Mouse (Mus musculus): Measurements from ENCODE around the gene Sugct. TPM values are rescaled to one million over a fixed set of nuclear protein-coding genes. Genes with fewer than 3 reads are reported as not detected.
"Not testable (repeated sequence)": the region's sequence is repeated elsewhere in the genome, so short reads cannot be mapped to it uniquely, and the experiment has no call there.

Sugct gene
- polyA plus RNA-seq, 1 experiment from 2014 or later = 5.7 TPM

- Histone ChIP-seq H3K4me1 (no peaks in the 10 kb centered on the region), H3K9ac (no peak overlapping the region), H3K27me3 (no peaks in the 10 kb centered on the region), H3K4me3 (no peak overlapping the region), H3K27ac (no peak overlapping the region), H3K4me2 (no peak overlapping the region), H3K9me3 (no peaks in the 10 kb centered on the region), H3K36me3 (no peaks in the 10 kb centered on the region)
- WGBS = 29% methylated on average over 3 of the region's 3 CpGs
- ATAC-seq (ENCODE audit: borderline replicate concordance, extremely low read depth, low FRiP score, low TSS enrichment) = no peak
These were observed 110.0 kb downstream of the Sugct start for GRCm38 (mm10) chr13:17585267-17585913.

- no peak overlapping the region for H3K4me3 ChIP-seq
- no peak overlapping the region for H3K9ac ChIP-seq
- H3K4me2 ChIP-seq = no peak overlapping the region
- no peaks in the 10 kb centered on the region for H3K27me3 ChIP-seq
- no peaks in the 10 kb centered on the region for H3K9me3 ChIP-seq
- no peak overlapping the region for H3K27ac ChIP-seq
- ATAC-seq (ENCODE audit: borderline replicate concordance, extremely low read depth, low FRiP score, low TSS enrichment) = no peak
- H3K36me3 ChIP-seq = no peaks in the 10 kb centered on the region
- H3K4me1 ChIP-seq = no peaks in the 10 kb centered on the region
These were observed 110.5 kb downstream of the Sugct start for GRCm38 (mm10) chr13:17584804-17585203.

DNA sequence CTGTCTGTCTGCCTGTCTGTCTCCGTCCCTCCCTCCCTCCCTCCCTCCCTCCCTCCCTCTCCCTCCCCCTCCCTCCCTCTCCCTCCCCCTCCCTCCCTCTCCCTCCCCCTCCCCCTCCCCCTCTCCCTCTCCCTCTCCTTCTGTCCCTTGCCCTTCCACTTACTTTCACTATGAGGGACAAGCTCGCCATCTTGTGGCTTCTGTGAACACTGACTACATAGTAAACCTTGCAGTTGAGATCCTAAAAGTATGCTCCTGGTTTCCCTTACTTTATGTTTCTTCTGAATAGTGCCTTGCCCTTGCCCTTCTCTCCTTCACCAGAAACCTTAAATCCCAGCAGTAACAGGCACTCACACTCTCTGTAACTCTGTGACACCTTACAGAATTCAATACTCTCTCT lies 113.7 kb downstream of the Sugct start:
- no peaks in the 10 kb centered on the region for H3K36me3 ChIP-seq
- H3K9ac ChIP-seq = no peak overlapping the region
- no peak overlapping the region for H3K4me2 ChIP-seq
- H3K4me3 ChIP-seq = no peak overlapping the region
- ATAC-seq (ENCODE audit: borderline replicate concordance, extremely low read depth, low FRiP score, low TSS enrichment) = no peak
- no peaks in the 10 kb centered on the region for H3K27me3 ChIP-seq
- WGBS = 14% methylated on average over 1 of the region's 2 CpGs
- no peaks in the 10 kb centered on the region for H3K4me1 ChIP-seq
- H3K27ac ChIP-seq = no peak overlapping the region
- no peaks in the 10 kb centered on the region for H3K9me3 ChIP-seq

DNA sequence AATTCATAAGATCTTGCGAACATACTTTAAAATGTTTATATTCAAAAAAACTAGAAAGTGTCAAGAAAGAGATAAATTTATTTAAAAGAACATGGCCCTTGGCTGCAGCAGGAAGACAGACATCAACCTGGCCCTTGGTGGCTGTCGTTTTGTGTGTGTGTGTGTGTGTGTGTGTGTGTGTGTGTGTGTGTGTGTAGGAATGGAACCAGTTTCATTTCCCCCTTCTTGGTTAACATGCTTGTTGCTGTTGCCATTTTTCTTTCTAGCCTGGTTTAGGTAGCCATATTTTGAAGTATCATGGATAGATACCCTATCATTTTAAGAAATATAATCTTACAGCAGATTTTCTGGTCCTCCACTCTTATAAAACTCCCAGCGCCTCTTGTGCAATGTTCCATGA lies 136.0 kb downstream of the Sugct start:
- Histone ChIP-seq H3K36me3 (no peaks in the 10 kb centered on the region), H3K9me3 (no peaks in the 10 kb centered on the region), H3K4me1 (no peaks in the 10 kb centered on the region), H3K4me3 (no peak overlapping the region), H3K4me2 (no peak overlapping the region), H3K27me3 (no peaks in the 10 kb centered on the region), H3K27ac (no peak overlapping the region), H3K9ac (no peak overlapping the region)
- WGBS = 80% methylated on average over 3 of the region's 3 CpGs
- ATAC-seq (ENCODE audit: borderline replicate concordance, extremely low read depth, low FRiP score, low TSS enrichment) = no peak

GRCm38 (mm10) chr13:17536341-17536740 lies 159.0 kb downstream of the Sugct start:
- WGBS = 70% methylated on average over 1 of the region's 1 CpGs
- ATAC-seq (ENCODE audit: borderline replicate concordance, extremely low read depth, low FRiP score, low TSS enrichment) = no peak
- Histone ChIP-seq H3K9me3 (no peaks in the 10 kb centered on the region), H3K4me1 (no peaks in the 10 kb centered on the region), H3K27me3 (no peaks in the 10 kb centered on the region), H3K27ac (no peak overlapping the region), H3K9ac (no peak overlapping the region), H3K4me3 (no peak overlapping the region), H3K4me2 (no peak overlapping the region), H3K36me3 (no peaks in the 10 kb centered on the region)

- WGBS = 44% methylated on average over 4 of the region's 4 CpGs
- no peaks in the 10 kb centered on the region for H3K27me3 ChIP-seq
- H3K27ac ChIP-seq = no peak overlapping the region
- no peak for ATAC-seq (ENCODE audit: borderline replicate concordance, extremely low read depth, low FRiP score, low TSS enrichment)
- no peaks in the 10 kb centered on the region for H3K4me1 ChIP-seq
- no peak overlapping the region for H3K4me3 ChIP-seq
- no peaks in the 10 kb centered on the region for H3K9me3 ChIP-seq
- H3K4me2 ChIP-seq = no peak overlapping the region
- no peaks in the 10 kb centered on the region for H3K36me3 ChIP-seq
- H3K9ac ChIP-seq = no peak overlapping the region
These were observed 160.5 kb downstream of the Sugct start for GRCm38 (mm10) chr13:17534871-17535270.

DNA sequence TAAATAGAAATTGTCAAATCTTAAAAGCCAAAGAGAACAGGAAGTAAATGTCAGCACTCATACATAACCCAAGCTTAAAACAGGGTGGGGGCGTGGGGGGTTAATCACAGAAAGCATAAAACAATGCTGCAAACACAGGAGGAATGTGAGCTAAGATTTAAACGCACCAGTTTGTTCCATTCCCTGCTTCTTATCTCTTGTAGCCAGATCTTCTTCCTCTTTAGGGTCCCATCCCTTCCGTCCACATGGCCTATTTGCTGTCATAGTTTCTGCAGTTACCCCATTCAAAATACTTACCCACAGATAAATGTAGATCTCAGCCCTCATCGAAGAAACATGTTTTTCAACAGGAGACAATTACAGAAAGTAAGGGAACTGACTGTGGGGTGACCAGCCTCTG lies 160.9 kb downstream of the Sugct start:
- Histone ChIP-seq H3K9me3 (no peaks in the 10 kb centered on the region), H3K27ac (no peak overlapping the region), H3K4me2 (no peak overlapping the region), H3K4me1 (no peaks in the 10 kb centered on the region), H3K36me3 (no peaks in the 10 kb centered on the region), H3K27me3 (no peaks in the 10 kb centered on the region), H3K4me3 (no peak overlapping the region), H3K9ac (no peak overlapping the region)
- ATAC-seq (ENCODE audit: borderline replicate concordance, extremely low read depth, low FRiP score, low TSS enrichment) = no peak
- WGBS = 41% methylated on average over 4 of the region's 4 CpGs

GRCm38 (mm10) chr13:17511184-17511778 lies 184.1 kb downstream of the Sugct start:
- no peaks in the 10 kb centered on the region for H3K36me3 ChIP-seq
- H3K27me3 ChIP-seq = no peaks in the 10 kb centered on the region
- no peak overlapping the region for H3K27ac ChIP-seq
- no peak overlapping the region for H3K4me3 ChIP-seq
- no peaks in the 10 kb centered on the region for H3K9me3 ChIP-seq
- no peak overlapping the region for H3K9ac ChIP-seq
- 74% methylated on average over 4 of the region's 4 CpGs for WGBS
- ATAC-seq (ENCODE audit: borderline replicate concordance, extremely low read depth, low FRiP score, low TSS enrichment) = no peak
- H3K4me2 ChIP-seq = no peak overlapping the region
- H3K4me1 ChIP-seq = no peaks in the 10 kb centered on the region

GRCm38 (mm10) chr13:17494936-17495335 lies 200.4 kb downstream of the Sugct start:
- no peak overlapping the region for H3K4me3 ChIP-seq
- H3K9me3 ChIP-seq = no peaks in the 10 kb centered on the region
- no peak overlapping the region for H3K27ac ChIP-seq
- H3K9ac ChIP-seq = no peak overlapping the region
- no peak for ATAC-seq (ENCODE audit: borderline replicate concordance, extremely low read depth, low FRiP score, low TSS enrichment)
- no peaks in the 10 kb centered on the region for H3K27me3 ChIP-seq
- 68% methylated on average over 1 of the region's 1 CpGs for WGBS
- no peak overlapping the region for H3K4me2 ChIP-seq
- H3K36me3 ChIP-seq = no peaks in the 10 kb centered on the region
- H3K4me1 ChIP-seq = no peaks in the 10 kb centered on the region

GRCm38 (mm10) chr13:17494056-17494574 lies 201.2 kb downstream of the Sugct start:
- H3K27ac ChIP-seq = no peak overlapping the region
- H3K9ac ChIP-seq = no peak overlapping the region
- WGBS = 63% methylated on average over 5 of the region's 5 CpGs

GRCm38 (mm10) chr13:17457981-17458380 lies 237.4 kb downstream of the Sugct start:
- H3K9me3 ChIP-seq; H3K36me3 ChIP-seq; H3K4me2 ChIP-seq; H3K4me3 ChIP-seq; H3K27ac ChIP-seq; H3K4me1 ChIP-seq; ATAC-seq (ENCODE audit: borderline replicate concordance, extremely low read depth, low FRiP score, low TSS enrichment); H3K9ac ChIP-seq; H3K27me3 ChIP-seq: not testable (repeated sequence)
- WGBS = 38% methylated on average over 1 of the region's 1 CpGs

More at GRCm38 (mm10) chr13:17494056-17494574, 201.2 kb downstream of the Sugct start:
- H3K4me3 ChIP-seq = no peak overlapping the region
- H3K4me1 ChIP-seq = no peaks in the 10 kb centered on the region
- H3K4me2 ChIP-seq = no peak overlapping the region
- no peak for ATAC-seq (ENCODE audit: borderline replicate concordance, extremely low read depth, low FRiP score, low TSS enrichment)
- no peaks in the 10 kb centered on the region for H3K27me3 ChIP-seq
- no peaks in the 10 kb centered on the region for H3K9me3 ChIP-seq
- H3K36me3 ChIP-seq = no peaks in the 10 kb centered on the region

- Histone ChIP-seq H3K4me1 (no peaks in the 10 kb centered on the region), H3K36me3 (no peaks in the 10 kb centered on the region), H3K27ac (no peak overlapping the region), H3K4me3 (no peak overlapping the region), H3K9ac (no peak overlapping the region), H3K27me3 (no peaks in the 10 kb centered on the region), H3K4me2 (no peak overlapping the region), H3K9me3 (no peaks in the 10 kb centered on the region)
- no peak for ATAC-seq (ENCODE audit: borderline replicate concordance, extremely low read depth, low FRiP score, low TSS enrichment)
- 43% methylated on average over 7 of the region's 7 CpGs for WGBS
These were observed 263.0 kb downstream of the Sugct start for GRCm38 (mm10) chr13:17432139-17432916.

Data from lung, embryonic 15.5 days (tissue).